Comparison of ENCODE assay signal across 15 mouse cellular contexts in the genomic region with DNA sequence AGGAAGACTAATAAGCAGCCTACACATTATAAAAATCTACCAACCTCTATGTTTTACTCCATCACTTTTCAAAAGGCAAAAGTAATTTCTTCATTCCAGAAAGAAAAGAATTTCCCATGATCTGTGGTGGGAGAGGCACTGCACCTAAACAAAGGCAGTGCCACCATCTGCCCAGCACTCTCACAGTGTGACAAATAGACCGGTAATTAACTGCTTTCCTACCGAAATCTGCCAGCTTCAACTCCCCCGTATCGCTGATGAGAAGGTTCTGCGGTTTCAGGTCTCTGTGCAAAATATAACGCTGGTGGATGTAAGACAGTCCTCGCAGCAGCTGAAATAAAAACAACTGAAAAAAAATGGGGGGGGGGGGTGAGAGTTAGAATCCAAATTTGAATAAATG.
DNase-seq lines count a peak whose midpoint lies in the region; ATAC-seq and TF ChIP-seq lines count a peak whose summit lies in the region.
"Had no signal": no experiment of that assay in that cellular context is flagged by ENCODE, and none has a peak within 500 bp of the region (broad histone marks: within the 10 kb centered on the region; RNA-seq: fewer than 3 reads in every experiment).

No protein-coding gene starts in this region.

- H3K9me3 ChIP-seq in hindbrain, postnatal 0 days (ENCODE audit: low read length) = no peaks in the 10 kb centered on the region
- H3K9me3 ChIP-seq in hindbrain, embryonic 11.5 days (ENCODE audit: control insufficient read depth, low read length) = no peaks in the 10 kb centered on the region
- H3K9me3 ChIP-seq in stomach, postnatal 0 days (ENCODE audit: control insufficient read depth, low read length) = no peaks in the 10 kb centered on the region
- H3K9me3 ChIP-seq: embryonic facial prominence, embryonic 15.5 days; lung, embryonic 15.5 days; megakaryocyte, embryonic 14.5 days had no signal

- no peak overlapping the region for H3K27ac ChIP-seq in hindbrain, postnatal 0 days
- no peak overlapping the region for H3K27ac ChIP-seq in hindbrain, embryonic 11.5 days (ENCODE audit: low read depth, low read length)
- H3K27ac ChIP-seq in stomach, postnatal 0 days (replicated peaks) = no peak overlapping the region
- H3K27ac ChIP-seq: embryonic facial prominence, embryonic 15.5 days; lung, embryonic 15.5 days had no signal

- H3K36me3 ChIP-seq in hindbrain, postnatal 0 days (ENCODE audit: insufficient read depth, low read length) = no peaks in the 10 kb centered on the region
- no peaks in the 10 kb centered on the region for H3K36me3 ChIP-seq in hindbrain, embryonic 11.5 days (ENCODE audit: control insufficient read depth, insufficient read depth, low read length)
- H3K36me3 ChIP-seq in stomach, postnatal 0 days (ENCODE audit: control insufficient read depth, insufficient read depth, low read length) = no peaks in the 10 kb centered on the region
- H3K36me3 ChIP-seq: embryonic facial prominence, embryonic 15.5 days; lung, embryonic 15.5 days had no signal

- DNase-seq in hindbrain, postnatal 0 days (ENCODE audit: low spot score) = peak; percentile 14
- DNase-seq in hindbrain, embryonic 11.5 days (ENCODE audit: low spot score) = no peak
- peak; percentile 60 for DNase-seq in right cerebral cortex, adult 18-20 months
- DNase-seq in right cerebral cortex, postnatal 25 days = no peak
- DNase-seq in layer of hippocampus, adult 9-10 months (ENCODE audit: low spot score) = peak; percentile 33
- DNase-seq in heart, adult 11 months = no peak
- DNase-seq in stomach, postnatal 0 days (ENCODE audit: low spot score) = no peak
- DNase-seq: heart, postnatal 36 days; kidney, adult 2 months; thymus, postnatal 4 days had no signal

- ATAC-seq in hindbrain, postnatal 0 days = no peak
- ATAC-seq in hindbrain, embryonic 11.5 days (ENCODE audit: low FRiP score) = no peak
- ATAC-seq in stomach, postnatal 0 days (ENCODE audit: low FRiP score, low TSS enrichment) = no peak

- no peak for TF ChIP-seq CTCF in hindbrain, postnatal 0 days (IDR thresholded peaks at IDR 0.05; ENCODE audit: low read depth)
- TF ChIP-seq CTCF in stomach, postnatal 0 days (IDR thresholded peaks at IDR 0.05; ENCODE audit: low read depth) = no peak

- no peak overlapping the region for H3K4me3 ChIP-seq in hindbrain, postnatal 0 days (ENCODE audit: low read length)
- H3K4me3 ChIP-seq in hindbrain, embryonic 11.5 days (ENCODE audit: low read depth, low read length) = no peak overlapping the region
- H3K4me3 ChIP-seq in stomach, postnatal 0 days (ENCODE audit: low read depth, low read length) = no peak overlapping the region
- H3K4me3 ChIP-seq: embryonic facial prominence, embryonic 15.5 days; lung, embryonic 15.5 days; megakaryocyte, embryonic 14.5 days; myocyte had no signal

- H3K9ac ChIP-seq in hindbrain, postnatal 0 days (replicated peaks; ENCODE audit: low read length) = no peak overlapping the region
- H3K9ac ChIP-seq in hindbrain, embryonic 11.5 days (ENCODE audit: low read depth, low read length) = no peak overlapping the region
- no peak overlapping the region for H3K9ac ChIP-seq in stomach, postnatal 0 days (ENCODE audit: low read length)
- H3K9ac ChIP-seq: embryonic facial prominence, embryonic 15.5 days; lung, embryonic 15.5 days had no signal

- TF ChIP-seq EP300 in stomach, postnatal 0 days (optimal IDR thresholded peaks at IDR 0.05) = no peak

- H3K27me3 ChIP-seq in hindbrain, postnatal 0 days (ENCODE audit: insufficient read depth, low read length) = no peaks in the 10 kb centered on the region
- no peaks in the 10 kb centered on the region for H3K27me3 ChIP-seq in hindbrain, embryonic 11.5 days (ENCODE audit: control insufficient read depth, insufficient read depth, low read length)
- no peaks in the 10 kb centered on the region for H3K27me3 ChIP-seq in stomach, postnatal 0 days (ENCODE audit: control insufficient read depth, insufficient read depth, low read length)
- H3K27me3 ChIP-seq: CH12.LX; embryonic facial prominence, embryonic 15.5 days; lung, embryonic 15.5 days; megakaryocyte, embryonic 14.5 days had no signal

- 47% methylated on average over 7 of the region's 7 CpGs for whole genome bisulfite sequencing in hindbrain, postnatal 0 days
- 81% methylated on average over 7 of the region's 7 CpGs for WGBS in hindbrain, embryonic 11.5 days
- WGBS in stomach, postnatal 0 days = 92% methylated on average over 7 of the region's 7 CpGs

- H3K4me1 ChIP-seq in hindbrain, postnatal 0 days (ENCODE audit: insufficient read depth, low read length) = no peaks in the 10 kb centered on the region
- H3K4me1 ChIP-seq in hindbrain, embryonic 11.5 days (replicated peaks; ENCODE audit: control insufficient read depth, insufficient read depth, low read length) = no peaks in the 10 kb centered on the region
- no peaks in the 10 kb centered on the region for H3K4me1 ChIP-seq in stomach, postnatal 0 days (replicated peaks; ENCODE audit: control insufficient read depth, insufficient read depth)
- H3K4me1 ChIP-seq: embryonic facial prominence, embryonic 15.5 days; lung, embryonic 15.5 days; megakaryocyte, embryonic 14.5 days had no signal

- H3K4me2 ChIP-seq in hindbrain, postnatal 0 days (ENCODE audit: low read depth, low read length) = no peak overlapping the region
- no peak overlapping the region for H3K4me2 ChIP-seq in hindbrain, embryonic 11.5 days (replicated peaks; ENCODE audit: low read depth, low read length)
- H3K4me2 ChIP-seq in stomach, postnatal 0 days (replicated peaks; ENCODE audit: low read depth) = no peak overlapping the region
- H3K4me2 ChIP-seq: embryonic facial prominence, embryonic 15.5 days; lung, embryonic 15.5 days had no signal

Comparison
In these comparisons a context has a peak if more than half of its experiments do, and no peak if none do; other contexts are left out.
1. DNase-seq: peak in hindbrain, postnatal 0 days (single experiment), right cerebral cortex, adult 18-20 months (single experiment) and layer of hippocampus, adult 9-10 months (single experiment); none in hindbrain, embryonic 11.5 days (single experiment), right cerebral cortex, postnatal 25 days (single experiment), heart, adult 11 months (single experiment) and stomach, postnatal 0 days (single experiment).